ENCODE assay signal across 8 mouse cellular contexts in the genomic region with DNA sequence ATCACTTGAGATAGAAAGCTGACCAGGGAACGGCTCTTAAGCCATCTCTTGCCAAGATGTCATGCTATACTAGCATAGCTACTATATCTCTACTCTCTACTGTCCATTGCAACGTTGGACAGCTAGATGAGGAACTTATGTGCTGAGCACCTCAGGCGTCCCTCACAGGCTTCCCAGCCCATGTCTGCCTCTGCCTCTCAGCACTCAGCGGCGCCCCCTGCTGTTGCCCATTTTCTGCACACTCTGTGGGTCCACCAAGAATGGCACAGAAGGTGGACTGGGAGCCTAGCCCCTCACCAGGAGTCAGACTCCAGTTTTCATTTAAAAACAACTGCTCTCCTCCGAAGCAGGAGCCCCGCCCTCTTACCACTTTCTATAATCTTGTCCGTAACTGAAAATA.
DNase-seq lines count a peak whose midpoint lies in the region; ATAC-seq and TF ChIP-seq lines count a peak whose summit lies in the region.

No protein-coding gene starts in this region.

- H3K27me3 ChIP-seq in intestine, postnatal 0 days (replicated peaks; ENCODE audit: control insufficient read depth, insufficient read depth, low read length) = no peaks in the 10 kb centered on the region
- H3K27me3 ChIP-seq in intestine, embryonic 16.5 days (replicated peaks; ENCODE audit: control insufficient read depth, insufficient read depth, low read length) = no peaks in the 10 kb centered on the region
- H3K27me3 ChIP-seq in forebrain, embryonic 10.5 days (ENCODE audit: poor library complexity, severe bottlenecking) = no peaks in the 10 kb centered on the region

- H3K4me1 ChIP-seq in intestine, postnatal 0 days (replicated peaks; ENCODE audit: control insufficient read depth, insufficient read depth, low read length) = no peaks in the 10 kb centered on the region
- H3K4me1 ChIP-seq in intestine, embryonic 16.5 days (ENCODE audit: control insufficient read depth, insufficient read depth, low read length) = no peaks in the 10 kb centered on the region
- H3K4me1 ChIP-seq in forebrain, embryonic 10.5 days = 0 out of 2 replicates have a peak, but pooled peaks cover 3% of the 10 kb centered on the region

- no peak for ATAC-seq in intestine, postnatal 0 days
- no peak for ATAC-seq in intestine, embryonic 16.5 days
- ATAC-seq in megakaryocyte, adult 5-6 weeks (ENCODE audit: poor library complexity, severe bottlenecking) = peak; percentile 66

- peak; percentile 64 for TF ChIP-seq CTCF in intestine, postnatal 0 days (IDR thresholded peaks at IDR 0.05; ENCODE audit: low read depth)

- H3K27ac ChIP-seq in intestine, postnatal 0 days (ENCODE audit: low read depth, low read length) = no peak overlapping the region
- H3K27ac ChIP-seq in intestine, embryonic 16.5 days (ENCODE audit: low read length) = no peak overlapping the region
- H3K27ac ChIP-seq in forebrain, embryonic 10.5 days = no peak overlapping the region

- no peak overlapping the region for H3K4me2 ChIP-seq in intestine, postnatal 0 days (replicated peaks; ENCODE audit: low read depth)
- H3K4me2 ChIP-seq in intestine, embryonic 16.5 days (ENCODE audit: low read depth, low read length) = no peak overlapping the region

- peak; percentile 73 to 75 for DNase-seq in B cell, adult 2 months
- DNase-seq in ZHBTc4 (ENCODE audit: low read depth, low spot score) = peak; percentile 57
- DNase-seq in Muller cell, postnatal 12 days (ENCODE audit: inconsistent ontology term) = no peak
- DNase-seq in forebrain, embryonic 10.5 days (ENCODE audit: extremely low spot score, low spot score) = no peak
- no peak for DNase-seq in neural tube, embryonic 10.5 days (ENCODE audit: extremely low spot score, low spot score)

- no peak overlapping the region for H3K9ac ChIP-seq in intestine, postnatal 0 days (ENCODE audit: low read depth, low read length)
- no peak overlapping the region for H3K9ac ChIP-seq in intestine, embryonic 16.5 days (ENCODE audit: low read depth, low read length)

- 71% methylated on average over 8 of the region's 8 CpGs for WGBS in intestine, postnatal 0 days
- 75% methylated on average over 8 of the region's 8 CpGs for WGBS in intestine, embryonic 16.5 days
- 74% methylated on average over 8 of the region's 8 CpGs for WGBS in forebrain, embryonic 10.5 days

- H3K36me3 ChIP-seq in intestine, postnatal 0 days (ENCODE audit: control insufficient read depth, insufficient read depth) = no peaks in the 10 kb centered on the region
- no peaks in the 10 kb centered on the region for H3K36me3 ChIP-seq in intestine, embryonic 16.5 days (ENCODE audit: control insufficient read depth, insufficient read depth, low read length)
- H3K36me3 ChIP-seq in forebrain, embryonic 10.5 days (replicated peaks) = no peaks in the 10 kb centered on the region

- H3K9me3 ChIP-seq in intestine, postnatal 0 days (ENCODE audit: control insufficient read depth) = no peaks in the 10 kb centered on the region
- no peaks in the 10 kb centered on the region for H3K9me3 ChIP-seq in intestine, embryonic 16.5 days (ENCODE audit: control insufficient read depth, low read length)
- no peaks in the 10 kb centered on the region for H3K9me3 ChIP-seq in forebrain, embryonic 10.5 days

- no peak overlapping the region for H3K4me3 ChIP-seq in intestine, postnatal 0 days (ENCODE audit: low read depth, low read length)
- H3K4me3 ChIP-seq in intestine, embryonic 16.5 days (ENCODE audit: low read length) = no peak overlapping the region
- no peak overlapping the region for H3K4me3 ChIP-seq in forebrain, embryonic 10.5 days

Comparison
In these comparisons a context has a peak if more than half of its experiments do, and no peak if none do; other contexts are left out.
1. DNase-seq: peak in B cell, adult 2 months (2 of 2) and ZHBTc4 (single experiment); none in Muller cell, postnatal 12 days (single experiment), forebrain, embryonic 10.5 days (single experiment) and neural tube, embryonic 10.5 days (single experiment).